Mouse (Mus musculus) hindbrain, postnatal 0 days (tissue): ENCODE data around the gene Barhl2. TPM values are rescaled to one million over a fixed set of nuclear protein-coding genes. Genes with fewer than 3 reads are reported as not detected.
A peak's percentile ranks its signal among the peaks of the same experiment; 100 is the strongest.

ENCODE experiments used
- ATAC-seq: fragments of 200-750 bp; cut with Nextera tagmentation; 2 replicates; pipeline ENCODE4 v1.8.0; 2017; ENCODE audit warnings: mild to moderate bottlenecking, moderate TSS enrichment, moderate library complexity
- DNase-seq: peaks from one replicate; pipeline ENCODE4 v3.0.0-alpha.2; 2015; ENCODE audit warnings: low spot score
- H3K27ac ChIP-seq: fragments of 300-500 bp; sonication (generic); 2 replicates; pipeline ENCODE4 v1.5.1; 2014; ENCODE audit warnings: mild to moderate bottlenecking
- H3K27me3 ChIP-seq: fragments of 300-500 bp; sonication (generic); 2 replicates; pipeline ENCODE4 v1.6.1; 2014; ENCODE audit warnings: low read length, mixed read lengths; ENCODE audit not compliant: insufficient read depth
- H3K36me3 ChIP-seq: fragments of 300-500 bp; sonication (generic); 2 replicates; pipeline ENCODE4 v1.6.1; 2014; ENCODE audit warnings: low read length, mixed read lengths; ENCODE audit not compliant: insufficient read depth
- H3K4me1 ChIP-seq: fragments of 300-500 bp; sonication (generic); 2 replicates; pipeline ENCODE4 v1.6.1; 2014; ENCODE audit warnings: antibody characterized with exemption, low read length, mixed read lengths; ENCODE audit not compliant: insufficient read depth
- H3K4me2 ChIP-seq: fragments of 300-500 bp; sonication (generic); 2 replicates; pipeline ENCODE4 v1.6.1; 2014; ENCODE audit warnings: low read depth, mild to moderate bottlenecking, low read length, moderate library complexity, mixed read lengths
- H3K4me3 ChIP-seq: fragments of 300-500 bp; sonication (generic); 2 replicates; pipeline ENCODE4 v1.5.1; 2014; ENCODE audit warnings: low read length
- H3K9ac ChIP-seq: fragments of 300-500 bp; sonication (generic); replicated peaks from 2 replicates; pipeline ENCODE4 v1.6.1; 2014; ENCODE audit warnings: mild to moderate bottlenecking, low read length, moderate library complexity, mixed read lengths
- H3K9me3 ChIP-seq: fragments of 300-500 bp; sonication (generic); 2 replicates; pipeline ENCODE4 v1.6.1; 2016; ENCODE audit warnings: low read length, mixed read lengths
- CTCF ChIP-seq: IDR thresholded peaks from 2 replicates; pipeline ENCODE4 v1.5.1; 2016; ENCODE audit warnings: antibody characterized with exemption, control low read depth, low read depth
- WGBS: fragments of 180-500 bp; shearing (Covaris S2); extraction: QIAGEN DNeasy Blood & Tissue Kit; methylation state at CpG from one replicate; pipeline ENCODE4 v1.1.7; 2014; 5-methylcytosine and 5-hydroxymethylcytosine counted together
- polyA plus RNA-seq: library from polyadenylated mRNA; unstranded; fragments of >200 nt; fragmentation: Nextera tagmentation; extraction: Ambion mirVana; gene quantifications from 2 replicates; pipeline ENCODE4 v1.2.1, GENCODE M21; 2015
- total RNA-seq: library from RNA; depleted of rRNA; stranded (reverse); fragments of >200 nt; gene quantifications from 2 replicates; pipeline ENCODE4 v1.2.3, GENCODE M21; 2014; rRNA removed

The Barhl2 gene
- total RNA-seq (11.4 and 14.9 TPM in 2 replicates), polyA plus RNA-seq (1.6 and 2.1 TPM in 2 replicates)

DNA sequence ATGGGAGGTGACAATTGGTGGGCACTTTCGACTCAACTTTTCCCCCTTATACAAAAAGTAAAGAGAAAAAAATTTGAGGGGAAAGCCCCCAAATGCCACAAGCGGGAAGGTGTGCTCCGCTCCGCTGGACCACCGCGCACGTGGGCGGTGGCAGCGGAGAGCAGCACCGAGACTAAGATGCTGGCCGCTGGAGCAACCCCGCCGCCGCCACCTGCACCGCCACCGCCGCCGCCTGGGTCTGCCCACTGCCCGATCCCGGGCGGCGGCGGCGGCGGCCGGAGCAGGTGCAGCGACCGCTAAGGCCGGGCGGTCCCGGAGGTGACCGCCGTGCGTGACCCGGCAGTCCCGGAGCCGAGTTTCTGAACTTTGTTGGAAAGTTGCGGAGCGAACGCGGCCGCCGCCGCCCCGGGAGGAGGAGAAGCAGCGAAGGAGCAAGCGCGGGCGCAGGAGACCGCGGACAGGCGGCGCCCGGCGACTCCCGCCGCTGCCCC, at the start of gene Barhl2:
TSS of gene Barhl2 (minus strand) at position 181 of the 491 bp plus-strand sequence.
- H3K27me3 ChIP-seq, result peaks cover 73% of the 10 kb centered on the region
- H3K9ac ChIP-seq, result peak within 1 kb of the TSS; percentile 44

DNA sequence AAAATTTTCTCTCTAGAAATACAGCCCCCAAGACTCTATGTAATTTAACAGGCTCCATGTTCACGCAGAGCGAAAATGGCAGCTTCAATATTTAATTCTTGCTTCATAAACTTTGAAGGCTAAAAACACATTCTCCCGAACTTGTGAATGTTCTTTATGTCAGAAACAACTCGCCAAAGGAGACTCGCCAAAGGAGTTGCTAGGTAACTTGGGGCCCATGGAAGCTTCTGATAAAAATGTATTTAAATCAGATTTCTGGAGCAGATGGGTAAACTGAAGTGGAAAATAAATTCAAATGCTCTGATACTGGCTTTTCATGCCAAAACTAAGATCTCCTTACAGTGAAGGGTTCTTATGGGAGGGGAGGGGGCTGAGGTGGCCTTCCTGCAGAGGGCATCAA, 48.1 kb upstream of the Barhl2 start:
- H3K9me3 ChIP-seq, result no peaks in the 10 kb centered on the region
- H3K27ac ChIP-seq, result no peak overlapping the region
- DNase-seq (peak; percentile 23), ATAC-seq (no peak)
- H3K9ac ChIP-seq, result no peak overlapping the region
- H3K4me1 ChIP-seq, result no peaks in the 10 kb centered on the region; the same call in 1 of the 2 replicates
- WGBS, result 59% methylated on average over 5 of the region's 5 CpGs
- H3K36me3 ChIP-seq, result no peaks in the 10 kb centered on the region
- H3K4me3 ChIP-seq, result no peak overlapping the region
- H3K4me2 ChIP-seq, result no peak overlapping the region
- no peaks in the 10 kb centered on the region for H3K27me3 ChIP-seq
- no peak for TF ChIP-seq CTCF

More for the DNA sequence above, at the start of gene Barhl2:
- Histone ChIP-seq H3K9me3 (no peaks in the 10 kb centered on the region), H3K4me3 (peak within 1 kb of the TSS; percentile 44), H3K4me1 (no peaks in the 10 kb centered on the region), H3K27ac (no peak within 1 kb of the TSS; the same call in 1 of the 2 replicates), H3K4me2 (peak within 1 kb of the TSS; percentile 53), H3K36me3 (no peaks in the 10 kb centered on the region)
- WGBS, result 2% methylated on average over 41 of the region's 57 CpGs
- no peak for DNase-seq
- peak; percentile 17; the same call in 1 of the 2 replicates for ATAC-seq
- TF ChIP-seq CTCF, result no peak

DNA sequence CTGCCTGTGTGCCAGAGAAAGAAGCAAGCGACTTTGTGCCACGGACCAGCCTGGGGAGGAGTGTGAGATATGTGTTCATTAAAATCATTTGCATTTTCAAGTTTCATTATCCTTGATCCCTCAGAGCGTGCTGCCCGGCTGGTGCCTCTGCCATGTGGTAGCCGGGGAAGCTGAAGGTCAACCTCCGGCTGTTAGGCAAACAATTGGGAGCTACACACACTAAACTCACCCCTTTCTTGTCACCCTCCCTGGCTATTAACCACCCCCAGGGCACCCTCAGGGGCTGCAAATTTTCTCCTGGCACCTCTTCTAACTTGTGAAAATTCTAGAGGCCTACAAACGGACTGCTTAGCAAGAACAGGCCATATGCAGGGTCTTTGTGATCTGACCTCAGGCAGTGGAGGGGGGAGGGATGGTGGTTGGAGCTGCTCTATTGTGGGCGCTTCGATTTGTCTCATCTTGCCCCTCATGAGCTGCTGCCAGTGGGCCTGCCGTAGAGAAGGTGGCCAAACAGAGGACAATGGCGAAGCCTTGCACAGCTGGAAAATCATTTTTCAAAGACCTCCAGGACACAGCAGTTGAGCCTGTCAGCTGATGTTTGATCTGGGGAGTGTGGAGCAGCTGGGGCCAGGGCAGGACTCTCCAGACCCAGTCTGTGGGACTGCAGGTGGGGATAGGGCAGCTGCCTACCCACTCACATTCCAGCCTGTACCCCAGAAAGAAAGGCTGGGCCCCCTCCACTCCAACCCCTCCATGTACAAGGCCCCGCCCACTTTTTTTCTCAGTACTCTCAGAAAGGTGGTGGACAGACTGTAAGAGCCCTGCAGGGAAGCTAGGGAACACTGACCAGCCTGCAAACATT, 44.9 kb upstream of the Barhl2 start:
- H3K4me1 ChIP-seq, result no peaks in the 10 kb centered on the region; the same call in 1 of the 2 replicates
- no peaks in the 10 kb centered on the region for H3K27me3 ChIP-seq
- no peaks in the 10 kb centered on the region for H3K9me3 ChIP-seq
- ATAC-seq, result 0 out of 2 replicates have a peak, but pooled peaks have one; percentile 18
- H3K4me2 ChIP-seq, result no peak overlapping the region
- H3K9ac ChIP-seq, result no peak overlapping the region
- TF ChIP-seq CTCF, result no peak
- no peaks in the 10 kb centered on the region for H3K36me3 ChIP-seq
- no peak overlapping the region for H3K27ac ChIP-seq
- 42% methylated on average over 12 of the region's 12 CpGs for WGBS
- no peak overlapping the region for H3K4me3 ChIP-seq
- no peak for DNase-seq

DNA sequence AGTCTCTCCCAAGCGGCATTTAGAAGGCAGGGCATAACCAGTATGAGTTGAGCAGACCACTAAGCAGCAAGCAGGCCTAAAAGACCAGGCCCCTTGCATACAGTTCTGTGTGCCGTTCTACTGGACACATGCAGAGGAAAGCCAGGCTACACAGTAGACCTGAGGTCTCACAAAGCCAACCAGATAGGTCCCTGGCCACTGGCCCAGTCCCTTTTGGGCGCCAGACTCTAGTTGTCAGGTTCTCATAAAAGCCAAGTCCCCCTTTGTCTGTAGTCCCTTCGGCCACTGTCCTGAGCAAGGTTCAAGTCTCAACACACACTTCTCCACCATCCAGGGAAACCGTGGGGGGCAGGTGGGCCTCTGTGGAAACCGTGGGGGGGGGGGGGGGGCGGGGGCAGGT, 44.3 kb upstream of the Barhl2 start:
- no peaks in the 10 kb centered on the region; the same call in 1 of the 2 replicates for H3K4me1 ChIP-seq
- H3K27me3 ChIP-seq, result no peaks in the 10 kb centered on the region
- DNase-seq (no peak), ATAC-seq (0 out of 2 replicates have a peak, but pooled peaks have one; percentile 18)
- no peak overlapping the region for H3K27ac ChIP-seq
- no peak overlapping the region for H3K9ac ChIP-seq
- H3K4me3 ChIP-seq, result no peak overlapping the region
- WGBS, result 54% methylated on average over 5 of the region's 7 CpGs
- TF ChIP-seq CTCF, result no peak
- no peak overlapping the region for H3K4me2 ChIP-seq
- H3K9me3 ChIP-seq, result no peaks in the 10 kb centered on the region
- H3K36me3 ChIP-seq, result no peaks in the 10 kb centered on the region

DNA sequence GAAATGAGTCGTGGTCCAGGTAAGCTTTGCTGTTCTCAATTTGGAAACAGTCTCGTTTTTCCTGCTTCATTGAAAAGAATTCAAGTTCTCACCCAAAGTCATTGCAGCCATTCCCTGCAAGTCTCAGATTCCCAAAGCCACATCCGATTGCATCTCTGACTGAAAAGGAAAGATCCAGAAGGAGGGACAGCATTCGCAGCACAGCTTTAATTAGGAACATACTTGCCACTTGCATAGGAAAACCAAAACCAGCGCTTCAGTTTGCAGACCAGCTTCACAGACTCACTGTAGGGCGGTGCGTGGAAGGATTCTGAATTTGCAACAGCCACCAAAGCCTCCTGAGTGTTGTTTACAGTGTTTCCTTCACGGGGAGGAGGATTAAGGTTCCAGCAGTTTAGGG, 33.8 kb upstream of the Barhl2 start:
- no peak overlapping the region for H3K9ac ChIP-seq
- 59% methylated on average over 8 of the region's 8 CpGs for WGBS

DNA sequence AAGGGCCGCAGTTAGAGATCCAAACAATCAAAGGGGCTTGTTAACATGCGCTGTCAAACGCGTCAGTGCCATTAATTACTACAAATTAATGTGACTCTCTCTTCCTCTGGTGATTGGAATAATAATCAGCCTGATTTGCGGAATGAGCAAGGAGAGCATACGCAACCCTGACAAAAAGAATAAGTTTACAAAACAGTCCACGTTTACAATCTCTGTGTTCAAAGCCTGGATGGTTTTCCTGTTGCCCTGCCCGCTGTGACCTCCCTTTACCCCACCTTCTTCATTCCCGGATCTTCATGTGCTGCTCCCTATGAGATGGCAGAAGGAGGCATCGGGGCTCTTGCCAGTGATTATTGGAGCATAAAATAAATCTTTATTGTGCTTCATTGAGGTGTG, 14.1 kb upstream of the Barhl2 start:
- TF ChIP-seq CTCF, result no peak
- Histone ChIP-seq H3K9me3 (no peaks in the 10 kb centered on the region), H3K4me3 (no peak overlapping the region), H3K27me3 (peaks cover 62% of the 10 kb centered on the region), H3K27ac (no peak overlapping the region), H3K4me1 (0 out of 2 replicates have a peak, but pooled peaks cover 3% of the 10 kb centered on the region), H3K36me3 (no peaks in the 10 kb centered on the region), H3K9ac (no peak overlapping the region), H3K4me2 (no peak overlapping the region)
- ATAC-seq (no peak), DNase-seq (no peak)
- 5% methylated on average over 10 of the region's 10 CpGs for WGBS

More for the DNA sequence above, 33.8 kb upstream of the Barhl2 start:
- DNase-seq (no peak), ATAC-seq (no peak)
- H3K36me3 ChIP-seq, result no peaks in the 10 kb centered on the region
- H3K9me3 ChIP-seq, result no peaks in the 10 kb centered on the region
- H3K4me2 ChIP-seq, result no peak overlapping the region
- H3K27me3 ChIP-seq, result no peaks in the 10 kb centered on the region
- no peaks in the 10 kb centered on the region for H3K4me1 ChIP-seq
- no peak overlapping the region for H3K27ac ChIP-seq
- TF ChIP-seq CTCF, result no peak
- no peak overlapping the region for H3K4me3 ChIP-seq
